Mouse (Mus musculus): Measurements from ENCODE around the gene Hoxd10.

Gene Hoxd10

GRCm38 (mm10) chr2:74691022-74691951, at the start of gene Hoxd10:
TSS of gene Hoxd10 (plus strand) at chr2:74691924.
- DNase-seq (ENCODE audit: low spot score): peak; percentile 55

- no peak for DNase-seq (ENCODE audit: low spot score)
Observed at GRCm38 (mm10) chr2:74642431-74642830, 49.3 kb upstream of the Hoxd10 start.

- DNase-seq (ENCODE audit: low spot score): no peak
Observed at GRCm38 (mm10) chr2:74645631-74646030, 46.1 kb upstream of the Hoxd10 start.

- DNase-seq (ENCODE audit: low spot score): no peak
Observed at GRCm38 (mm10) chr2:74647082-74647864, 44.5 kb upstream of the Hoxd10 start.

GRCm38 (mm10) chr2:74652996-74653340, 38.8 kb upstream of the Hoxd10 start:
- DNase-seq (ENCODE audit: low spot score): no peak

- DNase-seq (ENCODE audit: low spot score): no peak
Observed at GRCm38 (mm10) chr2:74653781-74654535, 37.8 kb upstream of the Hoxd10 start.

GRCm38 (mm10) chr2:74654743-74655419, 36.8 kb upstream of the Hoxd10 start:
- DNase-seq (ENCODE audit: low spot score): no peak

- DNase-seq (ENCODE audit: low spot score): no peak
Observed at GRCm38 (mm10) chr2:74655420-74655781, 36.3 kb upstream of the Hoxd10 start.

- DNase-seq (ENCODE audit: low spot score): no peak
Observed at GRCm38 (mm10) chr2:74655821-74656631, 35.7 kb upstream of the Hoxd10 start.

GRCm38 (mm10) chr2:74656632-74657021, 35.1 kb upstream of the Hoxd10 start:
- DNase-seq (ENCODE audit: low spot score): no peak

GRCm38 (mm10) chr2:74657251-74658023, 34.3 kb upstream of the Hoxd10 start:
- no peak for DNase-seq (ENCODE audit: low spot score)

- no peak for DNase-seq (ENCODE audit: low spot score)
Observed at GRCm38 (mm10) chr2:74658024-74658666, 33.6 kb upstream of the Hoxd10 start.

- DNase-seq (ENCODE audit: low spot score): no peak
Observed at GRCm38 (mm10) chr2:74658667-74659371, 32.9 kb upstream of the Hoxd10 start.

GRCm38 (mm10) chr2:74659507-74660005, 32.2 kb upstream of the Hoxd10 start, which contains the start of gene Evx2:
TSS of gene Evx2 (minus strand) at chr2:74659557.
- DNase-seq (ENCODE audit: low spot score): no peak

GRCm38 (mm10) chr2:74660421-74661375, 31.0 kb upstream of the Hoxd10 start:
- DNase-seq (ENCODE audit: low spot score): no peak

GRCm38 (mm10) chr2:74661685-74662084, 30.0 kb upstream of the Hoxd10 start:
- peak; percentile 26 for DNase-seq (ENCODE audit: low spot score)

GRCm38 (mm10) chr2:74663291-74663925, 28.3 kb upstream of the Hoxd10 start:
- DNase-seq (ENCODE audit: low spot score): peak; percentile 65
